Mouse (Mus musculus): ENCODE results near the gene March7. TPM values are rescaled to one million over a fixed set of nuclear protein-coding genes. Genes with fewer than 3 reads are reported as not detected.

The March7 gene
- polyA plus RNA-seq, 1 experiment from 2014 or later: 95.4 TPM

DNA sequence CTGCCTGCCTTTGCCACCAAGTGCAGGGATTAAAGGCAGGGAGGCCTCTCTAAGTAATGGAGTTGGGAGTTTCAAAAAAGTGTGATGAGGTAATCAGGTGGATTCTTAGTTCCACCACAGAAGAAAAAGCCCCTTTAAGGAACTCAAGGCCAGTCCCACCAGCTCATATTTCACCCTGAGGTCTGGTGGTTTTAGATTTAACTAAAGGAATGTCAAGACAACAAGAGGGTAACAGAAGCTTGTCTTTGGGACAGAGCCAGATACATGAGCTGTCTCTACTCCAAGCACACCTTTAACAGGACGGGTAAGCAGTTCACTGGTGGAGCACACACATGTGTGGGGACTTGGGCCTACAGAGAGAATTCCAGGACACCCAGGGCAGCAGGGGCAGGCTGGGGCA, 57.9 kb downstream of the March7 start:
- H3K9ac ChIP-seq (replicated peaks): no peak overlapping the region
- H3K4me1 ChIP-seq (replicated peaks): no peaks in the 10 kb centered on the region
- H3K27ac ChIP-seq: no peak overlapping the region
- no peak overlapping the region for H3K4me3 ChIP-seq (replicated peaks)
- H3K36me3 ChIP-seq: no peaks in the 10 kb centered on the region
- H3K9me3 ChIP-seq: no peaks in the 10 kb centered on the region
- no peak for ATAC-seq
- no peaks in the 10 kb centered on the region for H3K27me3 ChIP-seq
- no peak overlapping the region for H3K4me2 ChIP-seq (replicated peaks)
- WGBS: 73% methylated on average over 1 of the region's 1 CpGs

DNA sequence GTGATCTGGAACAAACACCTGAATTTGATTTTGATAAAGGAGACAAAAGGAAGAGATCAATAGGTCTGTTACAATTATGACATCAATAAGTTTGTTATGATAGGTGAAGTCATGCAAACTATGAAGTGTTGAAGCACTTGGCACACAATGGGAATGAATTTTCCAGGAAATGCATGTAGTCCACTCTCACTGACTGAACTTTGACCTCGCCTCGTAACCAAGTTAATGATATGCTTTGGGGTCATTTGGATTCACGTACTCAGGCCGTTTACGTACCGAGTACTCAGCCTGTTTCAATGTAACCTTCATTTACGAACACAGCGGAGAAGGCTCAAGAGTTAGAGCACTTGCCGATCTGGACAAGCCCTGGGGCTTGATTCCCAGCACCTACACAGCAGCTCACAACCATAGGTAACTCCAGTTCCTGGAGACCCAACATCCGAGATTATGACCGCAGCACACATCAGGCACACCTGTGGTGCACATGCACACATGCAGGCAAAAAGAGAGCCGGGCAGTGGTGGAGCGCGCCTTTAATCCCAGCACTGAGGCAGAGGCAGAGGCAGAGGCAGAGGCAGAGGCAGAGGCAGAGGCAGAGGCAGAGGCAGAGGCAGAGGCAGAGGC, 60.3 kb downstream of the March7 start:
- Histone ChIP-seq H3K9ac (replicated peaks) (no peak overlapping the region), H3K27ac (no peak overlapping the region), H3K4me2 (replicated peaks) (no peak overlapping the region), H3K4me1 (replicated peaks) (no peaks in the 10 kb centered on the region), H3K27me3 (no peaks in the 10 kb centered on the region), H3K9me3 (no peaks in the 10 kb centered on the region), H3K4me3 (replicated peaks) (no peak overlapping the region), H3K36me3 (no peaks in the 10 kb centered on the region)
- ATAC-seq: no peak
- WGBS: 95% methylated on average over 14 of the region's 14 CpGs

DNA sequence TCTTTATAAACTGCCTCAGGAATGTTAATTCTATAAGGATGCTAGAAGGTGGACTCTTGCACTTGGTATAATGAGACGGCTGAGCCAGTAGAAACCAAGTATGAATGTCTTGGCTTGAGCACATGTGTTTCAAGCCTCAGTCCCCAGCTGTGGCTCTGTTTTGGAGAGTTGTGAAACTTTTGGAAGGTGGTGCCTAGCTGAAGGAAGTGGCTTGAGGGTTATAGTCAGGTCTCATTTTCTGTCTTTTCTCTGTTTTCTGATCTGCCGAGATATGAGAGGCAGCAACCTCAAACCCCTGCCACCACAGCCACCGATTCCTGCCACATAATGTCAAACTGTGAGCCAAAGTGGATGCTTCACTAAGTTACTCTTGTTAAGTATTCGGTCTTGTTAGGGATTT, 68.9 kb downstream of the March7 start:
- WGBS: 96% methylated on average over 4 of the region's 4 CpGs
- Histone ChIP-seq H3K4me3 (replicated peaks) (no peak overlapping the region), H3K4me2 (replicated peaks) (no peak overlapping the region), H3K9me3 (no peaks in the 10 kb centered on the region), H3K9ac (replicated peaks) (no peak overlapping the region), H3K27ac (no peak overlapping the region), H3K36me3 (no peaks in the 10 kb centered on the region), H3K4me1 (replicated peaks) (peaks cover 9% of the 10 kb centered on the region), H3K27me3 (peaks cover 13% of the 10 kb centered on the region)
- no peak for ATAC-seq

DNA sequence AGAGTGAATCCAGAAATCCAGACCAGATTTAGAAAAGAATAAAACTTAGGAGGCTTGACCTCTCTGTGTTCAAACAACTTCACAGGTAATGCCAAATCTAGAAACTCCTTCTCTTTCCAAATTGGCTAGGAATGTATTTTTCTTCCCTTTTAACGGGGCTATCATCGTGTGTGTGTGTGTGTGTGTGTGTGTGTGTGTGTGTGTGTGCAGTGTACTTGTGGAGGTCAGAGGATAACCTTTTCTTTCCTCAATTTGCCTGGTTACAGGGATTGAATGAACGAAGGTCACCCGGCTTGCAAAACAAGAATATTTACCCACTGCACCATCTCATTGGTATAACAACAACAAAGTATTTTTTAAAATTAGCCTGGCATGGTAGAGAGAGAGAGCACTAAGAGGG, 72.9 kb downstream of the March7 start:
- 76% methylated on average over 4 of the region's 4 CpGs for WGBS
- H3K9me3 ChIP-seq: no peaks in the 10 kb centered on the region
- no peak overlapping the region for H3K4me3 ChIP-seq (replicated peaks)
- H3K27ac ChIP-seq: no peak overlapping the region
- H3K9ac ChIP-seq (replicated peaks): no peak overlapping the region
- peaks cover 16% of the 10 kb centered on the region for H3K4me1 ChIP-seq (replicated peaks)
- H3K36me3 ChIP-seq: no peaks in the 10 kb centered on the region
- peak overlapping the region; percentile 92 for H3K4me2 ChIP-seq (replicated peaks)
- peaks cover 38% of the 10 kb centered on the region for H3K27me3 ChIP-seq
- ATAC-seq: no peak

DNA sequence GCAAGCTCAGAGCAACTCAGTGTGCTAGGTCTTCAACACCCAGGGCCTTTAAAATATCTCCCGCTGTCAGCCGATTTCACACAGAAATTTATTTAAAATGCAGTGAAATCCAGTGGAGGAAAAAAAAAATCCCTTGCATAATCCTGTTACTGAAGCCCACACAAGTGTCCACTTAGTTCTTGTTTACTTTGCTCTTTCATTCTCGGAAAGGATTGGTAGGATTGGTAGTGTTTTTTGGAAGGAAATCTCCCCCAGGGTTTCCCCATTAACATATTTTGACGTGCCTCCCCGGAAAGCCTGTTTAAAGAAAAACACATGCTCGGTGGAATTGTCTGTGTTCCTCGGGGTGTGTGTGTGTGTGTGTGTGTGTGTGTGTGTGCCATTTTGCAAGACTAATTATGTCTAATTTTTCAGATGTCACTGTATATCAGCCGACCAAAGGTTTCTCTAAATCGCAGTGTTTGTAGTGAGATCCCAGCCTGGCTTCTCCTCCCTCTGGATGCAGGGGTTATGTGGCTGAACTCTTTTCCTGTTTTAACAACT, 73.6 kb downstream of the March7 start:
- peaks cover 16% of the 10 kb centered on the region for H3K4me1 ChIP-seq (replicated peaks)
- H3K27me3 ChIP-seq: peaks cover 38% of the 10 kb centered on the region
- 5% methylated on average over 9 of the region's 9 CpGs for WGBS
- peak overlapping the region; percentile 45 for H3K4me3 ChIP-seq (replicated peaks)
- no peaks in the 10 kb centered on the region for H3K9me3 ChIP-seq
- no peak overlapping the region for H3K27ac ChIP-seq
- no peak for ATAC-seq
- no peaks in the 10 kb centered on the region for H3K36me3 ChIP-seq
- H3K9ac ChIP-seq (replicated peaks): peak overlapping the region; percentile 68
- peak overlapping the region; percentile 92 for H3K4me2 ChIP-seq (replicated peaks)

DNA sequence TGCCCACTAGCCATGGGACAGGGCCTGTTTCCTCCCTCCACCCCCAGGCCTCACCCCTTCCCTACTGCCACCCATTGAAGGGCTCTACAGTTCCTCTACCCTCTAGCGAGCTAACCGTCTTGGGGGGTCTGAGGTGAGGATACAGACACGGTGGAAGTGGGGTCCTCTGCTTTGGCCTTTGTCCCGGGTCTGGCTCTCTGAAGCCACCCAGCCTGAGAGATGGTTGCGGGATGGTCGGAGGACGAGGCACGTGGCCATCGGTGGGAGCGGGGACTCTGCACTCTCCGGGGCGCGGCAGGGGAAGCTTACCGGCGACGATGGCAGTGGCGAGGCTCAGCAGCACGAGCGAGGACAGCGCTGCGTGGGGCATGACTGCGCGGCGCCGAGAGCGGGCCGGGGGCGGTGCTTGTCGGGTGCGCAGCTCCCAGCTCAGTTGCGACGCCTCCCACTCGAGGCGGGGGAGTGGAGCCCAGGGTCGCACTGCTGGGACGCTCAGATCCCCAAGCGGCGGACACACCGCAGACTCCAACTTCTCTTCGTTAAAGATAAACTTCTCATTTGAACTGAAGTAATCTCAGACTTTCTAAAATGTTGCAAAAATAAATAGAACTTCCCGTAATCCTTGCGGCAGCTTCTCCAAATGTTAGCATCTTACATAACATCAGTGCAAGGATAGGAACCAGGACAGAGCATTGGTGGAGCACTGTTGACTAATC, 74.2 kb downstream of the March7 start:
- H3K4me3 ChIP-seq (replicated peaks): peak overlapping the region; percentile 45
- no peaks in the 10 kb centered on the region for H3K36me3 ChIP-seq
- peak overlapping the region; percentile 92 for H3K4me2 ChIP-seq (replicated peaks)
- peak; percentile 90 for ATAC-seq
- no peaks in the 10 kb centered on the region for H3K9me3 ChIP-seq
- H3K9ac ChIP-seq (replicated peaks): peak overlapping the region; percentile 68
- peaks cover 38% of the 10 kb centered on the region for H3K27me3 ChIP-seq
- no peak overlapping the region for H3K27ac ChIP-seq
- peaks cover 16% of the 10 kb centered on the region for H3K4me1 ChIP-seq (replicated peaks)
- WGBS: 1% methylated on average over 42 of the region's 42 CpGs

DNA sequence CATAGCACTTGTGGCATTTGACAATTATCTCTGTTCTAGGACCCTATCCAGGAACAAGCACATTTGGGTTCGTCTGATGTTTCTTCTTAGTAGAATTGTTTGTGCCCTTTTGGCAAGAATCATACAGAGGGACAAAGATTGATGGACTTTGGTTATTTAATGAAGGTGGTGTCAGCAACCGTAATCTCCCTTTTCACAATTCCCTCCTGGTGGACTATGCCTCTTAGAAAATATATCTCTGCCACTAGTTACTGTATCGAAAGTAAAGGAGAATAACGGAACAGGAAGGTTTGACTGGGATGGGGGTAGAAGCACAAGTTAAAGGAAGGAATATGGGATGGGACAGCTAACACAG, 74.8 kb downstream of the March7 start, which contains the start of gene Cd302:
Gene Cd302 (minus strand): TSS at position 22 of the 355 bp plus-strand sequence.
- Histone ChIP-seq H3K4me2 (replicated peaks) (peak within 1 kb of the TSS; percentile 92), H3K4me3 (replicated peaks) (peak within 1 kb of the TSS; percentile 45), H3K27ac (no peak within 1 kb of the TSS), H3K9me3 (no peaks in the 10 kb centered on the region), H3K4me1 (replicated peaks) (peaks cover 16% of the 10 kb centered on the region), H3K9ac (replicated peaks) (peak within 1 kb of the TSS; percentile 68), H3K27me3 (peaks cover 38% of the 10 kb centered on the region), H3K36me3 (no peaks in the 10 kb centered on the region)
- no peak for ATAC-seq
- 66% methylated on average over 4 of the region's 4 CpGs for WGBS

DNA sequence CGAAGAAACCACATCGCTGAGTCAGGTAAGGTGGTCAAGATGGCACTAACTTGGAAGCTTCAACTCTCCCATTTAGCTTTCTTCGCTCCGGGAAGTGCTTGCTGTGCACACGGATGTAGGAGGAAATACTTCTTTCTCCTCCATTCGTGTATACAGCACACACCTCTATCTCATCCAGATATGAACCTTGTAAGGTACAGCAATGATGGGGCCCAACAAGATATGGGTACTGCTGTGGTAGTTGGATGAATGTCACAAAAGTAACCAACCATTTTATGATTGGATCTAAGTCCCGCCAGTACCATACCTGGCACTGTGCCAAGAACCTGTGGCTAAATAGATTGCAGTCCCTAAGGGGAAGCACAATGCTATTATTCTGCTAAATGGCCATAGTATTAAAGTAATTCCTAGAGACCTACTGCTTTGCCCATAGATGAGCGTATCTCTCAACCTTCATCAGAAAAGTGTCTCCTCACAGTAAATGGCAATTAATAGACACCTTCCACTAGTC, 75.5 kb downstream of the March7 start:
- H3K9me3 ChIP-seq: no peaks in the 10 kb centered on the region
- no peaks in the 10 kb centered on the region for H3K36me3 ChIP-seq
- no peak overlapping the region for H3K4me3 ChIP-seq (replicated peaks)
- no peak overlapping the region for H3K27ac ChIP-seq
- no peak overlapping the region for H3K9ac ChIP-seq (replicated peaks)
- H3K27me3 ChIP-seq: peaks cover 38% of the 10 kb centered on the region
- peaks cover 16% of the 10 kb centered on the region for H3K4me1 ChIP-seq (replicated peaks)
- H3K4me2 ChIP-seq (replicated peaks): no peak overlapping the region
- 90% methylated on average over 8 of the region's 8 CpGs for WGBS
- ATAC-seq: no peak

DNA sequence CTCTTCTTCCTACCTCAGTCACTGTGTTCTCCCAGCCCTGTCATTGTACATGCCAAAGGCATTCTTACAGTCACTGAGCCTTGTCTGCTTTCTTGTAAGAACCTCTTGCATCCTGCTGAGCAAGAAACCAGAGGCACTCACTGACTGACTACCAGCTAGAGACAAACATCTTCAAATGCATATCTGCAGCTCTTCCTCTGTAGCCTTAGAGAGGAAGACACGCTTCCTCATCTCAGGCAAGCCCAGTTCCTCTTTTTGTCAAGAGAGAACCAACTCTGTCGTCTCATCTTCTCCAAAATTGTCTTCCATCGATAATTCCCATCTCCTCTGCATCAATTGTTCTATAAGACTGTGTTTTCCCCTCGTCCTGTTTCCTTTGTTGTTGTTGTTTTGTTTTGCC, 78.9 kb downstream of the March7 start:
- no peak for ATAC-seq
- Histone ChIP-seq H3K4me2 (replicated peaks) (no peak overlapping the region), H3K27me3 (peaks cover 25% of the 10 kb centered on the region), H3K9me3 (no peaks in the 10 kb centered on the region), H3K4me1 (replicated peaks) (peaks cover 7% of the 10 kb centered on the region), H3K4me3 (replicated peaks) (no peak overlapping the region), H3K9ac (replicated peaks) (no peak overlapping the region), H3K36me3 (no peaks in the 10 kb centered on the region), H3K27ac (no peak overlapping the region)
- 85% methylated on average over 4 of the region's 4 CpGs for WGBS

DNA sequence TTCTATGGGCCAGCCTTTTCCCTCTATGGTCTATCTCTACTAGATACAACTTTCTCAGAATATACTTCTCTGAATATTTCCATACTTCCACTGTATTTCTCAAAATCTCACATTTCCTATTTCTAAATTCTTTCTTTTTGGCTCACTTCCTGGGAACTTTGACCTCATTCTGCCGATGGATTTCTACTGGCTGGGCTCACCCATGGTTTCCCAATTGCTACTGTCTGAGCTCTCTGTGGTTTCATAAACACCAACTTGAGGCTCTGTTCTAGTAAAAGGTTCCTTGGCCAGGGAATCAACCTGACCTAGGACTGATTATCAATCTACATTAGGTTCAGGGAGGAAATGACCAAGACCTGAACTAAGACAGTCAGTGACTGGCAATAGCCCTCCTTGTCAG, 79.8 kb downstream of the March7 start:
- no peak overlapping the region for H3K27ac ChIP-seq
- WGBS: 91% methylated on average over 1 of the region's 1 CpGs
- H3K4me1 ChIP-seq (replicated peaks): no peaks in the 10 kb centered on the region
- H3K4me3 ChIP-seq (replicated peaks): no peak overlapping the region
- ATAC-seq: no peak
- no peaks in the 10 kb centered on the region for H3K9me3 ChIP-seq
- H3K4me2 ChIP-seq (replicated peaks): no peak overlapping the region
- no peaks in the 10 kb centered on the region for H3K36me3 ChIP-seq
- H3K9ac ChIP-seq (replicated peaks): no peak overlapping the region
- peaks cover 17% of the 10 kb centered on the region for H3K27me3 ChIP-seq

DNA sequence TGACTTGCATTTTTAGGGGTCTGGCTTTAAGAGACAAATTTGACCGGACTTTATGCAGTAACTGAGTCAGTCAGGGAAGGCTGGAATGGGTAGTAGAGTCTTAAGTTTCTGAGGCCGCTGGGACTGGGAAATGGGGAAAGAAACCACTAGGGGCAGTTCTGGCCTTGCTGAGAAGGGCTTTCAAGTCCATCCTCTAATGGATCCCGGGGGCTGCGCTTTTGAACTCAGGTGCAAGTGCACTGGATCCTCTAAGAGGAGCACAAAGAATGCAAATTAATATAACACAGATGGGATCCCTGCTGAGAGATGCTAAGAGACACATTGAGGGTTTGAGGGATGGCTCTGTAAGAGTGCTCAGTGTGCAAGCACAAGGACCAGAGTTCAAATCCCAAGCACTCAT, 81.7 kb downstream of the March7 start:
- no peak overlapping the region for H3K4me2 ChIP-seq (replicated peaks)
- no peak overlapping the region for H3K4me3 ChIP-seq (replicated peaks)
- H3K9ac ChIP-seq (replicated peaks): no peak overlapping the region
- no peaks in the 10 kb centered on the region for H3K36me3 ChIP-seq
- no peak for ATAC-seq
- no peaks in the 10 kb centered on the region for H3K4me1 ChIP-seq (replicated peaks)
- no peaks in the 10 kb centered on the region for H3K27me3 ChIP-seq
- no peaks in the 10 kb centered on the region for H3K9me3 ChIP-seq
- H3K27ac ChIP-seq: no peak overlapping the region
- 80% methylated on average over 4 of the region's 4 CpGs for WGBS

DNA sequence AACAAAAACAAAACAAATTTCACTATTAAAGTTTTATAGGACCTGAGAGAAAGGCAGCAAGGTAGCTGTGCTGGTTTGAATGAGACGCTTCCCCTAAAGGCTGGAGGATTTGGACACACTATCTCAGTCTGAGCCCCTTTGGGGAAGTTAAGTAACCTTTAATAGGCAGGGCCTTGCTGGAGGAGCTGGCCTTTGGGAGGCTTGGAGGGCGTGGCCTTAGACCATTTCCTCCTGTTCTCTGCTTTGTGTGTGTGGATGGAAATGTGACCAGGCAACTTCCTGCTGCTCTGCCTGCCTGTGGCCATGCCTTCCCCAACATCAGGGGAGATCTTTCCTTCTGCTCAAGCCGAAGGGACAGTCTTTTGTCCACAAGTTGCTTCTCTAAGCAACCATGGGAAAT, 88.6 kb downstream of the March7 start:
- 77% methylated on average over 3 of the region's 3 CpGs for WGBS
- Histone ChIP-seq H3K4me2 (replicated peaks) (no peak overlapping the region), H3K36me3 (no peaks in the 10 kb centered on the region), H3K9me3 (no peaks in the 10 kb centered on the region), H3K27ac (no peak overlapping the region), H3K27me3 (no peaks in the 10 kb centered on the region), H3K9ac (replicated peaks) (no peak overlapping the region), H3K4me3 (replicated peaks) (no peak overlapping the region), H3K4me1 (replicated peaks) (no peaks in the 10 kb centered on the region)
- no peak for ATAC-seq

All from midbrain, embryonic 13.5 days (tissue).